12 mouse cellular contexts compared by ENCODE assay signal in genomic region chr11:115712674-115713298, GRCm38 (mm10). TPM values are rescaled to one million over a fixed set of nuclear protein-coding genes. Genes with fewer than 3 reads are reported as not detected.
DNase-seq lines count a peak whose midpoint lies in the region; ATAC-seq and TF ChIP-seq lines count a peak whose summit lies in the region.
"Had no signal": no experiment of that assay in that cellular context is flagged by ENCODE, and none has a peak within 500 bp of the region (broad histone marks: within the 10 kb centered on the region; RNA-seq: fewer than 3 reads in every experiment).

No protein-coding gene starts in this region.

- DNase-seq in liver, postnatal 0 days = no peak
- no peak for DNase-seq in ovary, postnatal 14 days (ENCODE audit: low spot score)
- DNase-seq in frontal cortex, postnatal 14 days (ENCODE audit: low spot score in 2 of 2) = no peak
- no peak for DNase-seq in lung, postnatal 0 days (ENCODE audit: low spot score)
- DNase-seq: adrenal gland, postnatal 10 days; cerebellum, adult 8-10 months; gastrocnemius, postnatal 25 days; kidney, postnatal 14 days had no signal

- no peak for TF ChIP-seq CTCF in liver, postnatal 0 days (IDR thresholded peaks at IDR 0.05; ENCODE audit: low read depth)
- TF ChIP-seq CTCF in lung, postnatal 0 days (IDR thresholded peaks at IDR 0.05) = no peak

- H3K9ac ChIP-seq in midbrain, embryonic 13.5 days (replicated peaks) = 0 out of 2 replicates have a peak overlapping the region, but pooled peaks have one; percentile 10
- no peak overlapping the region for H3K9ac ChIP-seq in midbrain, embryonic 16.5 days (ENCODE audit: low read depth, low read length)
- peak overlapping the region; percentile 44 for H3K9ac ChIP-seq in liver, postnatal 0 days (replicated peaks)
- no peak overlapping the region for H3K9ac ChIP-seq in lung, postnatal 0 days (replicated peaks; ENCODE audit: low read depth)
- H3K9ac ChIP-seq: hindbrain, embryonic 12.5 days had no signal

- 85% methylated on average over 12 of the region's 12 CpGs for WGBS in midbrain, embryonic 13.5 days
- WGBS in midbrain, embryonic 16.5 days = 87% methylated on average over 12 of the region's 12 CpGs
- 25% methylated on average over 12 of the region's 12 CpGs for WGBS in liver, postnatal 0 days (ENCODE audit: insufficient replicate concordance)
- 65% methylated on average over 12 of the region's 12 CpGs for WGBS in lung, postnatal 0 days

- 0 out of 2 replicates have a peak, but pooled peaks cover 3% of the 10 kb centered on the region for H3K27me3 ChIP-seq in midbrain, embryonic 13.5 days
- no peaks in the 10 kb centered on the region for H3K27me3 ChIP-seq in midbrain, embryonic 16.5 days (ENCODE audit: control insufficient read depth, insufficient read depth, low read depth, low read length)
- H3K27me3 ChIP-seq in liver, postnatal 0 days (ENCODE audit: insufficient read depth, low read length) = no peaks in the 10 kb centered on the region
- H3K27me3 ChIP-seq in lung, postnatal 0 days (replicated peaks; ENCODE audit: insufficient read depth, low read length) = no peaks in the 10 kb centered on the region
- H3K27me3 ChIP-seq: hindbrain, embryonic 12.5 days had no signal

- H3K4me3 ChIP-seq in midbrain, embryonic 13.5 days (replicated peaks) = no peak overlapping the region
- H3K4me3 ChIP-seq in midbrain, embryonic 16.5 days (ENCODE audit: low read depth, low read length) = no peak overlapping the region
- no peak overlapping the region for H3K4me3 ChIP-seq in brown adipose tissue, adult 24 weeks (ENCODE audit: insufficient read depth, low read depth, low read length)
- 0 out of 2 replicates have a peak overlapping the region, but pooled peaks have one; percentile 5 for H3K4me3 ChIP-seq in liver, postnatal 0 days (ENCODE audit: low read depth, low read length)
- H3K4me3 ChIP-seq in lung, postnatal 0 days (ENCODE audit: low read depth, low read length) = no peak overlapping the region
- H3K4me3 ChIP-seq: hindbrain, embryonic 12.5 days had no signal

- H3K36me3 ChIP-seq in midbrain, embryonic 13.5 days = no peaks in the 10 kb centered on the region
- H3K36me3 ChIP-seq in midbrain, embryonic 16.5 days (ENCODE audit: control insufficient read depth, insufficient read depth, low read length) = no peaks in the 10 kb centered on the region
- H3K36me3 ChIP-seq in liver, postnatal 0 days (replicated peaks; ENCODE audit: insufficient read depth, low read length) = no peaks in the 10 kb centered on the region
- no peaks in the 10 kb centered on the region for H3K36me3 ChIP-seq in lung, postnatal 0 days (ENCODE audit: insufficient read depth, low read length)
- H3K36me3 ChIP-seq: hindbrain, embryonic 12.5 days had no signal

- no peak for ATAC-seq in midbrain, embryonic 13.5 days
- no peak for ATAC-seq in midbrain, embryonic 16.5 days
- ATAC-seq in liver, postnatal 0 days = no peak
- no peak for ATAC-seq in lung, postnatal 0 days

- H3K9me3 ChIP-seq in midbrain, embryonic 13.5 days = no peaks in the 10 kb centered on the region
- H3K9me3 ChIP-seq in midbrain, embryonic 16.5 days (replicated peaks; ENCODE audit: control insufficient read depth, low read length, poor library complexity, severe bottlenecking) = no peaks in the 10 kb centered on the region
- no peaks in the 10 kb centered on the region for H3K9me3 ChIP-seq in liver, postnatal 0 days (ENCODE audit: low read length)
- no peaks in the 10 kb centered on the region for H3K9me3 ChIP-seq in lung, postnatal 0 days (ENCODE audit: low read length)
- H3K9me3 ChIP-seq: hindbrain, embryonic 12.5 days had no signal

- TF ChIP-seq EP300 in liver, postnatal 0 days (IDR thresholded peaks at IDR 0.05; ENCODE audit: low read depth) = peak; percentile 48; the same call in 1 of the 2 replicates
- TF ChIP-seq EP300 in lung, postnatal 0 days (IDR thresholded peaks at IDR 0.05) = no peak

- no peak overlapping the region for H3K27ac ChIP-seq in midbrain, embryonic 13.5 days
- no peak overlapping the region for H3K27ac ChIP-seq in midbrain, embryonic 16.5 days (ENCODE audit: low read length)
- 0 out of 2 replicates have a peak overlapping the region, but pooled peaks have one; percentile 1 for H3K27ac ChIP-seq in brown adipose tissue, adult 24 weeks (replicated peaks; ENCODE audit: low read depth, low read length)
- peak overlapping the region; percentile 84 for H3K27ac ChIP-seq in liver, postnatal 0 days (ENCODE audit: low read depth)
- H3K27ac ChIP-seq in lung, postnatal 0 days (ENCODE audit: low read length) = no peak overlapping the region
- H3K27ac ChIP-seq: hindbrain, embryonic 12.5 days had no signal

- no peak overlapping the region for H3K4me2 ChIP-seq in midbrain, embryonic 13.5 days (replicated peaks)
- no peak overlapping the region for H3K4me2 ChIP-seq in midbrain, embryonic 16.5 days (ENCODE audit: low read length)
- H3K4me2 ChIP-seq in liver, postnatal 0 days (ENCODE audit: low read depth, low read length) = peak overlapping the region; percentile 58
- H3K4me2 ChIP-seq in lung, postnatal 0 days (replicated peaks; ENCODE audit: low read depth, low read length) = no peak overlapping the region
- H3K4me2 ChIP-seq: hindbrain, embryonic 12.5 days had no signal

- peaks cover 10% of the 10 kb centered on the region for H3K4me1 ChIP-seq in midbrain, embryonic 13.5 days (replicated peaks)
- peaks cover 13% of the 10 kb centered on the region for H3K4me1 ChIP-seq in midbrain, embryonic 16.5 days (ENCODE audit: control insufficient read depth, insufficient read depth, low read length)
- H3K4me1 ChIP-seq in brown adipose tissue, adult 24 weeks (ENCODE audit: control insufficient read depth, insufficient read depth, insufficient read length, low read length) = no peaks in the 10 kb centered on the region
- H3K4me1 ChIP-seq in liver, postnatal 0 days (ENCODE audit: insufficient read depth) = peaks cover 30% of the 10 kb centered on the region
- H3K4me1 ChIP-seq in lung, postnatal 0 days (ENCODE audit: insufficient read depth, low read depth, low read length) = no peaks in the 10 kb centered on the region

RNA-seq across cellular contexts. Expression of gene Grb2, which starts 4.4 kb away (rescaled TPM):
- polyA plus RNA-seq in midbrain, embryonic 13.5 days (2015; fragmentation: Nextera tagmentation; extraction: Ambion mirVana) = 165 and 176 TPM in 2 replicates
- polyA plus RNA-seq in midbrain, embryonic 16.5 days (2015; fragmentation: Nextera tagmentation; extraction: Ambion mirVana) = 177 and 196 TPM in 2 replicates
- polyA plus RNA-seq in brown adipose tissue, adult 24 weeks (2012; ENCODE audit: insufficient read depth, insufficient read length, missing spikeins) = 29.1 and 32.4 TPM in 2 replicates
- 40.4 and 45.6 TPM in 2 replicates for polyA plus RNA-seq in liver, postnatal 0 days (2015; fragmentation: Nextera tagmentation; extraction: Ambion mirVana)
- 62.8 and 75.9 TPM in 2 replicates for polyA plus RNA-seq in lung, postnatal 0 days (2015; fragmentation: Nextera tagmentation; extraction: Ambion mirVana)

RNA-seq across cellular contexts. Expression of gene Tmem94, which starts 52.4 kb away (rescaled TPM):
- 29.9 and 31.0 TPM in 2 replicates for polyA plus RNA-seq in midbrain, embryonic 13.5 days (2015; fragmentation: Nextera tagmentation; extraction: Ambion mirVana)
- 25.1 and 25.6 TPM in 2 replicates for polyA plus RNA-seq in midbrain, embryonic 16.5 days (2015; fragmentation: Nextera tagmentation; extraction: Ambion mirVana)
- polyA plus RNA-seq in brown adipose tissue, adult 24 weeks (2012; ENCODE audit: insufficient read depth, insufficient read length, missing spikeins) = 18.0 and 23.0 TPM in 2 replicates
- 4.1 and 4.2 TPM in 2 replicates for polyA plus RNA-seq in liver, postnatal 0 days (2015; fragmentation: Nextera tagmentation; extraction: Ambion mirVana)
- 17.0 and 19.4 TPM in 2 replicates for polyA plus RNA-seq in lung, postnatal 0 days (2015; fragmentation: Nextera tagmentation; extraction: Ambion mirVana)

Comparison
In these comparisons a context has a peak if more than half of its experiments do, and no peak if none do; other contexts are left out.
1. H3K9ac ChIP-seq: peak in midbrain, embryonic 13.5 days (single experiment) and liver, postnatal 0 days (single experiment); none in midbrain, embryonic 16.5 days (single experiment) and lung, postnatal 0 days (single experiment).
2. H3K27ac ChIP-seq: peak in brown adipose tissue, adult 24 weeks (single experiment) and liver, postnatal 0 days (single experiment); none in midbrain, embryonic 13.5 days (single experiment), midbrain, embryonic 16.5 days (single experiment) and lung, postnatal 0 days (single experiment).